Mouse (Mus musculus) cortical plate, adult 2 months (tissue): Measurements from ENCODE around the gene Lhb. TPM values are rescaled to one million over a fixed set of nuclear protein-coding genes. Genes with fewer than 3 reads are reported as not detected.
"Not testable (repeated sequence)": the region's sequence is repeated elsewhere in the genome, so short reads cannot be mapped to it uniquely, and the experiment has no call there.

Experiments used
- H3K27ac ChIP-seq: fragments of 200-500 bp; 2 replicates; pipeline ENCODE4 v1.5.1; 2012; ENCODE audit warnings: low read length, control low read depth, inconsistent platforms; ENCODE audit not compliant: insufficient read depth
- H3K4me1 ChIP-seq: fragments of 200-500 bp; 2 replicates; pipeline ENCODE4 v1.6.1; 2011; ENCODE audit warnings: low read length; ENCODE audit not compliant: control insufficient read depth, insufficient read depth
- H3K4me3 ChIP-seq: fragments of 200-500 bp; 2 replicates; pipeline ENCODE4 v1.5.1; 2011; ENCODE audit warnings: mild to moderate bottlenecking, low read length, control low read depth; ENCODE audit not compliant: insufficient read depth
- CTCF ChIP-seq: fragments of 200-500 bp; IDR thresholded peaks from 2 replicates; pipeline ENCODE4 v1.5.1; 2011; ENCODE audit warnings: mild to moderate bottlenecking, control low read depth, low read length; ENCODE audit not compliant: insufficient read depth; ENCODE audit errors: extremely low read depth
- POLR2A ChIP-seq: fragments of 200-500 bp; IDR thresholded peaks from 2 replicates; pipeline ENCODE4 v1.6.1; 2011; ENCODE audit warnings: mild to moderate bottlenecking, low read length, control low read depth; ENCODE audit not compliant: insufficient read depth; ENCODE audit errors: extremely low read depth
- polyA plus RNA-seq: library from polyadenylated mRNA; depleted of rRNA; stranded (reverse); fragments of >200 nt; gene quantifications from 2 replicates; pipeline ENCODE4 v1.2.3, GENCODE M21; 2012

Lhb gene
- polyA plus RNA-seq, 1 experiment: 0.17 TPM

DNA sequence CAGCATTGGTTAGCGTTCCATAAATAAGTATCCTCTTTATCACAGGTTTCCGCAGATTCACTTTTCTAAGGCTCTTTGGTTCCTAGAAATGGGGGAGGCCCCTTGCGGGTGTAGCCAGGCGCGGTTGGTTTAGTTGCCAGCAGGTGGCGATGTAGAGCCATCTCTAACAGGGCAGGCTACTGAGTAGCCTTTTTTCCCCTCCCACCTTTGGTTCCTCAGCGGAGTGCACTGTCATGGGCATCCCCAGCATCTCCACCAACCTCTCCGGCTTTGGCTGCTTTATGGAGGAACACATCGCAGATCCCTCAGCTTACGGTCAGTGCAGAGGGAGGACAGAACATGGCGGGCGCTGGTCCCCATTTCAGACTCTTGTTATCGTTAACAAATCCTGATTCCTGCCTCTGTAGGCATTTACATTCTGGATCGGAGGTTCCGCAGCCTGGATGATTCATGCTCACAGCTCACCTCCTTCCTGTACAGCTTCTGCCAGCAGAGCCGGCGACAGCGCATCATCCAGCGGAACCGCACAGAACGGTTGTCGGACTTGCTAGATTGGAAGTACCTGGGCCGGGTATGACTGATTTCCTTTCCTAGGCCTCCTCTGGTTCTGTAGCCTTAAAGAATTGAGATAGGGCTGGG lies 30.8 kb downstream of the Lhb start:
- Histone ChIP-seq H3K4me3 (peak overlapping the region; percentile 33), H3K4me1 (no peaks in the 10 kb centered on the region), H3K27ac (peak overlapping the region; percentile 9; the same call in 1 of the 2 replicates)
- peak; percentile 71 for TF ChIP-seq CTCF
- TF ChIP-seq POLR2A: peak; percentile 80

- Histone ChIP-seq H3K27ac (no peak overlapping the region), H3K4me1 (peaks cover 3% of the 10 kb centered on the region; the same call in 1 of the 2 replicates), H3K4me3 (no peak overlapping the region)
- TF ChIP-seq CTCF (no peak), POLR2A (no peak)
Observed at GRCm38 (mm10) chr7:45454971-45455370, 34.4 kb downstream of the Lhb start.

GRCm38 (mm10) chr7:45455932-45456696 lies 35.5 kb downstream of the Lhb start:
- no peak for TF ChIP-seq CTCF
- TF ChIP-seq POLR2A: no peak
- peaks cover 6% of the 10 kb centered on the region; the same call in 1 of the 2 replicates for H3K4me1 ChIP-seq
- H3K27ac ChIP-seq: no peak overlapping the region
- H3K4me3 ChIP-seq: no peak overlapping the region

DNA sequence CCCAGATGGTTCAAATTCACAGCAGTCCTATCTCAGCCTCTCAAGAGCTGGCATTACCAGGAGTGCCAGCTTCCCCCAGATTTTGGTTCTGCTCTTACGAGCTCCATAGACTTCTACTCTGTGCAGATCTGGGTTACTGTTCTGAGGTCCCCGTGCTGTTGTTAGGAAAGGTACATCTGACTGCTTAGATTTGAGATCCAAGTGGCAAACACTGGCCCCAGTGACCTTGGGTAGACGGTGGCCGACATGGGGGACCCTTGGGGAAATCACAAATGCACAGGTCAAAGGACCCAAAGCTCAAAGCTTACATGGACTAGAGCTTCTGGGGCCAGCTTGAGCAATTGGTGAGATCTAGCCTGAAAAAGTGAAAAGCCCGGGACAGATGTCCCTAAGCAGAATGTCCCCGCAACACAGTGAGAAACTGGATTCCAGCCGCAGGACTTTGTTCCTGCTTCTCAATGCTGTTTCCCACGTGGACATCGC lies 36.1 kb downstream of the Lhb start:
- H3K4me3 ChIP-seq: no peak overlapping the region
- peaks cover 6% of the 10 kb centered on the region; the same call in 1 of the 2 replicates for H3K4me1 ChIP-seq
- H3K27ac ChIP-seq: no peak overlapping the region
- TF ChIP-seq POLR2A: no peak
- no peak for TF ChIP-seq CTCF

DNA sequence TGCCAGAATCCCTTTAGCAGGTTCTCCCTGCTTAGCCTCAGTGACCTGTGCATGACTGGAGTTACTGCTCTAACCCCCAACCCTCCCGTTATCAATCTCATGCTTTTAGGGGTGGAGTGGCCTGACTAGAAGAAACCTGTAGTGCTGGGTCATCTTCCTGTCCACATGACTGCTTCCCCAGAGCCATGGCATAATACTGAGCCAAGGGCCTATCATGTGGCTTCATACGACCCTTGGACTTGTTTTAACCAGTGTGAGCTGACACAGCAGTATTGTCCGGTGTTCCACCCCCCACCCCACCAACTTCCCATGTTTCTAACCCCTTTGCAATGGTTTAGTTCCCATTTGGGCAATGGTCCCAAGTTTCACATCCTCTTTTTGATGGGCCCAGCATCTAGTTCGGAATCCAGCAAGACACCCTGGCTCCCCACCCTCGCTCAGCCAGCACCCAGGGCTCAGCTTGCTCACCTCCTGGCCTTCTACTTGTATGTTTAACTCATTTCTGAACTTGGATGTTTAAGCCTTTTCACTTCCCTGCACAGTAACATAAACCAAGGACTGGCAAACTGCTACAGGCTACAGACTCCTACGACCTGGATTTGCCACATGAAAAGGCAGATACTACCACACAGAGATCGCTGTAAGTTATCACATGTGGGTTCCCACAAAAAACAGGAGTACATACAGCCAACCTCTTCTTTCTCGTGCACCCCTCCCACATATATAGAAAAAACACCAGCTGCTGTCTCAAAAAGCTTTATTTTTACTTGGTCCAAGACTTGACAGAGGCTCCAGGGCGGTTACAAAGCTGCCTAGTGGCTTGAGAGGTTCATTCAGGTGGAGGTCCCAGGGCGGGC lies 36.8 kb downstream of the Lhb start:
- H3K4me3 ChIP-seq: peak overlapping the region; percentile 93; the same call in 1 of the 2 replicates
- no peak for TF ChIP-seq CTCF
- peak; percentile 24; the same call in 1 of the 2 replicates for TF ChIP-seq POLR2A
- H3K4me1 ChIP-seq: peaks cover 6% of the 10 kb centered on the region; the same call in 1 of the 2 replicates
- H3K27ac ChIP-seq: no peak overlapping the region

GRCm38 (mm10) chr7:45458748-45459563 lies 38.3 kb downstream of the Lhb start:
- peak overlapping the region; percentile 93 for H3K4me3 ChIP-seq
- peaks cover 6% of the 10 kb centered on the region; the same call in 1 of the 2 replicates for H3K4me1 ChIP-seq
- H3K27ac ChIP-seq: peak overlapping the region; percentile 64; the same call in 1 of the 2 replicates
- TF ChIP-seq CTCF: no peak
- TF ChIP-seq POLR2A: no peak; the same call in 1 of the 2 replicates

GRCm38 (mm10) chr7:45459564-45460140 lies 39.0 kb downstream of the Lhb start, which contains the start of gene Ftl1:
Gene Ftl1, minus strand, starts transcription at chr7:45459884.
- peak; percentile 96 for TF ChIP-seq POLR2A
- H3K4me1 ChIP-seq: not testable (repeated sequence)
- Histone ChIP-seq H3K4me3 (peak within 1 kb of the TSS; percentile 93), H3K27ac (peak within 1 kb of the TSS; percentile 94)

- Histone ChIP-seq H3K4me1 (peaks cover 9% of the 10 kb centered on the region; the same call in 1 of the 2 replicates), H3K4me3 (no peak overlapping the region; the same call in 1 of the 2 replicates), H3K27ac (peak overlapping the region; percentile 94)
- TF ChIP-seq CTCF (no peak), POLR2A (no peak)
Observed at GRCm38 (mm10) chr7:45460377-45460776, 39.8 kb downstream of the Lhb start.
